Mouse (Mus musculus) midbrain, embryonic 12.5 days (tissue): ENCODE results near the gene Rhot2. TPM values are rescaled to one million over a fixed set of nuclear protein-coding genes. Genes with fewer than 3 reads are reported as not detected.

Experiments
- microRNA-seq: library from miRNA; unstranded; fragments of <30 nt; microRNA quantifications from one replicate; pipeline ENCODE4, GENCODE M21; 2017
- polyA plus RNA-seq: library from polyadenylated mRNA; unstranded; fragments of >200 nt; fragmentation: Nextera tagmentation; extraction: Ambion mirVana; gene quantifications from 2 replicates; pipeline ENCODE4 v1.2.1, GENCODE M21; 2016

Gene Rhot2
- polyA plus RNA-seq, 1 experiment from 2014 or later = 21.1 TPM

Small RNA genes within 50 kb of the gene (microRNA-seq; reads per million reads assigned to microRNA genes)
- gene Mir3082 = not detected

Other genes starting within 250 kb of the Rhot2 start
- 0.85 and 1.5 TPM in 2 replicates for gene Gng13, start 127.7 kb downstream of the Rhot2 start, polyA plus RNA-seq
- gene Chtf18, start 117.4 kb downstream of the Rhot2 start, polyA plus RNA-seq = 31.4 and 34.5 TPM in 2 replicates
- 18.1 and 19.4 TPM in 2 replicates for gene Rpusd1, start 117.2 kb downstream of the Rhot2 start, polyA plus RNA-seq
- gene Mslnl, start 108.8 kb downstream of the Rhot2 start, polyA plus RNA-seq = not detected in 2 replicates
- gene Msln, start 90.5 kb downstream of the Rhot2 start, polyA plus RNA-seq = 0.19 and 0.27 TPM in 2 replicates
- gene Narfl, start 71.1 kb downstream of the Rhot2 start, polyA plus RNA-seq = 24.8 and 24.9 TPM in 2 replicates
- 114 and 116 TPM in 2 replicates for gene Haghl, start 59.2 kb downstream of the Rhot2 start, polyA plus RNA-seq
- 0.40 and 0.68 TPM in 2 replicates for gene Ccdc78, start 58.3 kb downstream of the Rhot2 start, polyA plus RNA-seq
- 81.8 and 86.1 TPM in 2 replicates for gene Fam173a, start 52.0 kb downstream of the Rhot2 start, polyA plus RNA-seq
- not detected in 2 replicates for gene AC134908.4, start 49.2 kb downstream of the Rhot2 start, polyA plus RNA-seq
- 59.1 and 68.8 TPM in 2 replicates for gene Metrn, start 47.7 kb downstream of the Rhot2 start, polyA plus RNA-seq
- 24.8 and 29.4 TPM in 2 replicates for gene Fbxl16, start 35.8 kb downstream of the Rhot2 start, polyA plus RNA-seq
- 28.3 and 28.5 TPM in 2 replicates for gene Wdr24, start 21.2 kb downstream of the Rhot2 start, polyA plus RNA-seq
- 70.7 and 71.1 TPM in 2 replicates for gene Jmjd8, start 16.0 kb downstream of the Rhot2 start, polyA plus RNA-seq
- 277 and 283 TPM in 2 replicates for gene Stub1, start 11.4 kb downstream of the Rhot2 start, polyA plus RNA-seq
- gene Rhbdl1, start 7.6 kb downstream of the Rhot2 start, polyA plus RNA-seq = 5.8 and 6.0 TPM in 2 replicates
- 2.5 and 3.7 TPM in 2 replicates for gene Gm20683, start 3.1 kb downstream of the Rhot2 start, polyA plus RNA-seq
- gene Wdr90, start 16.6 kb upstream of the Rhot2 start, polyA plus RNA-seq = 38.1 and 38.5 TPM in 2 replicates
- 6.8 and 8.5 TPM in 2 replicates for gene Mcrip2, start 23.9 kb upstream of the Rhot2 start, polyA plus RNA-seq
- gene Mettl26, start 30.2 kb upstream of the Rhot2 start, polyA plus RNA-seq = 59.5 and 65.2 TPM in 2 replicates
- gene Wfikkn1, start 36.0 kb upstream of the Rhot2 start, polyA plus RNA-seq = 0.52 and 0.60 TPM in 2 replicates
- 38.0 and 38.8 TPM in 2 replicates for gene Rab40c, start 74.9 kb upstream of the Rhot2 start, polyA plus RNA-seq
- 54.1 and 54.5 TPM in 2 replicates for gene Pigq, start 100.1 kb upstream of the Rhot2 start, polyA plus RNA-seq
- 0.26 and 0.61 TPM in 2 replicates for gene Nhlrc4, start 100.1 kb upstream of the Rhot2 start, polyA plus RNA-seq
- 0.13 and 0.14 TPM in 2 replicates for gene A930017K11Rik, start 107.7 kb upstream of the Rhot2 start, polyA plus RNA-seq
- 30.4 and 30.6 TPM in 2 replicates for gene Capn15, start 140.9 kb upstream of the Rhot2 start, polyA plus RNA-seq
- 43.1 and 44.8 TPM in 2 replicates for gene Rab11fip3, start 224.7 kb upstream of the Rhot2 start, polyA plus RNA-seq
- 25.1 and 27.7 TPM in 2 replicates for gene Decr2, start 245.5 kb upstream of the Rhot2 start, polyA plus RNA-seq